Mouse (Mus musculus): ENCODE data around the gene Timm8a1. TPM values are rescaled to one million over a fixed set of nuclear protein-coding genes. Genes with fewer than 3 reads are reported as not detected.
"Not testable (repeated sequence)": the region's sequence is repeated elsewhere in the genome, so short reads cannot be mapped to it uniquely, and the experiment has no call there.

Timm8a1 gene
- total and polyA plus RNA-seq, 2 experiments from 2014 or later, result 13.1 to 74.5 TPM

- H3K27ac ChIP-seq (ENCODE audit: low read depth), result peak overlapping the region; percentile 83
- WGBS, result 21% methylated on average over 6 of the region's 6 CpGs
- ATAC-seq (ENCODE audit: insufficient read depth, low read depth), result no peak
Observed at GRCm38 (mm10) chrX:134541955-134542308, 267 bp upstream of the Timm8a1 start.

DNA sequence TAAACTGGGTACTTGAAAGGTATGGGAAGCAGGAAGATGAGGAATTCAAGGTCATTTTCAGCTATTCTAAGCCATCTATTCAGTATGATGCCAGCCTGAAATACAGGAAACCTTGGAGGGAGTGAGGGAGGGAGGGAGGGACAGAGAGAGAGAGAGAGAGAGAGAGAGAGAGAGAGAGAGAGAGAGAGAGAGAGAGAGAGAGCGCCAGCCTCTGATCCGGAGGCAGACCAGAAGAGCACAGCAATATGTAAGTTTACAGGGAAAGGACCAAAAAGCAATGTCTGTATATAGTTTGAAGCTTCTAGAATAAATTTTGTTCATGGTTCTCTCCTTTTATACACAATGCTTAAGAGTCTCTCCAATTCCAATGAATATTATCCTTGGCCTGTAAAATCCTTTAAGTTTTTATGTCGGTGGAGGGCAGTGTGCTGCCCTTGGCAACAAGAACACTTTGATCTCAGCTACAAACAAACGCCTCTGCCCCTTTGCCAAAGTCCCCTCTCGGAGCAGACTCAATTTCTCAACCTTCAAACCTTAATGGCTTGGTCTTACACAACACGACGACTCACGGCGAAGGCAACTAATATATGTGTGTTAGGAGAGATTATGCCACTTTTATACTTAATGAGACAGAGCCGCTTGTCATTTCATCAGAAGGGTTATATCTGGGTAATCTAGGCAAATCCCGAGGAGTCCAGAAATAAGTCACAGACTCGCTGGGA lies 1.1 kb downstream of the Timm8a1 start:
- Histone ChIP-seq H3K27me3 (ENCODE audit: control insufficient read depth, insufficient read depth, low read length) (no peaks in the 10 kb centered on the region), H3K4me1 (ENCODE audit: control insufficient read depth, insufficient read depth) (no peaks in the 10 kb centered on the region), H3K4me3 (ENCODE audit: low read depth, low read length) (peak overlapping the region; percentile 61), H3K9ac (replicated peaks; ENCODE audit: low read depth, low read length) (peak overlapping the region; percentile 64), H3K4me2 (ENCODE audit: low read depth, low read length) (peak overlapping the region; percentile 69), H3K9me3 (replicated peaks; ENCODE audit: control insufficient read depth, low read length) (no peaks in the 10 kb centered on the region), H3K36me3 (replicated peaks; ENCODE audit: control insufficient read depth, insufficient read depth, low read length) (no peaks in the 10 kb centered on the region), H3K27ac (ENCODE audit: low read depth) (peak overlapping the region; percentile 83)
- DNase-seq (ENCODE audit: low spot score), result peak; percentile 23
- WGBS, result 23% methylated on average over 12 of the region's 12 CpGs
- TF ChIP-seq EP300 (IDR thresholded peaks at IDR 0.05; ENCODE audit: low read depth) (no peak), CTCF (IDR thresholded peaks at IDR 0.05; ENCODE audit: low read depth) (no peak)
- ATAC-seq (ENCODE audit: insufficient read depth, low read depth), result no peak

More at GRCm38 (mm10) chrX:134541955-134542308, 267 bp upstream of the Timm8a1 start:
- Histone ChIP-seq H3K36me3 (replicated peaks; ENCODE audit: control insufficient read depth, insufficient read depth, low read length) (no peaks in the 10 kb centered on the region), H3K9ac (replicated peaks; ENCODE audit: low read depth, low read length) (peak overlapping the region; percentile 64), H3K9me3 (replicated peaks; ENCODE audit: control insufficient read depth, low read length) (no peaks in the 10 kb centered on the region), H3K4me1 (ENCODE audit: control insufficient read depth, insufficient read depth) (no peaks in the 10 kb centered on the region), H3K4me2 (ENCODE audit: low read depth, low read length) (peak overlapping the region; percentile 54), H3K27me3 (ENCODE audit: control insufficient read depth, insufficient read depth, low read length) (no peaks in the 10 kb centered on the region), H3K4me3 (ENCODE audit: low read depth, low read length) (peak overlapping the region; percentile 61)
- TF ChIP-seq EP300 (IDR thresholded peaks at IDR 0.05; ENCODE audit: low read depth) (no peak), CTCF (IDR thresholded peaks at IDR 0.05; ENCODE audit: low read depth) (no peak)
- no peak for DNase-seq (ENCODE audit: low spot score)

- not testable (repeated sequence) for H3K9me3 ChIP-seq (replicated peaks; ENCODE audit: control insufficient read depth, low read length); H3K27ac ChIP-seq (ENCODE audit: low read depth); H3K27me3 ChIP-seq (ENCODE audit: control insufficient read depth, insufficient read depth, low read length); H3K4me1 ChIP-seq (ENCODE audit: control insufficient read depth, insufficient read depth); H3K36me3 ChIP-seq (replicated peaks; ENCODE audit: control insufficient read depth, insufficient read depth, low read length); H3K9ac ChIP-seq (replicated peaks; ENCODE audit: low read depth, low read length); H3K4me3 ChIP-seq (ENCODE audit: low read depth, low read length); ATAC-seq (ENCODE audit: insufficient read depth, low read depth)
- WGBS, result 84% methylated on average over 10 of the region's 10 CpGs
- peak; percentile 9 for DNase-seq (ENCODE audit: low spot score)
- TF ChIP-seq CTCF (IDR thresholded peaks at IDR 0.05; ENCODE audit: low read depth), result peak; percentile 9; the same call in 1 of the 2 replicates
- H3K4me2 ChIP-seq (ENCODE audit: low read depth, low read length), result peak overlapping the region; percentile 69; the same call in 1 of the 2 replicates
Observed at GRCm38 (mm10) chrX:134539795-134540194, 1.9 kb downstream of the Timm8a1 start.

- no peaks in the 10 kb centered on the region for H3K36me3 ChIP-seq (replicated peaks; ENCODE audit: control insufficient read depth, insufficient read depth, low read length)
- DNase-seq (ENCODE audit: low spot score), result no peak
- H3K27ac ChIP-seq (ENCODE audit: low read depth), result no peak overlapping the region
- no peak overlapping the region for H3K4me2 ChIP-seq (ENCODE audit: low read depth, low read length)
- ATAC-seq (ENCODE audit: insufficient read depth, low read depth), result no peak
- no peaks in the 10 kb centered on the region for H3K27me3 ChIP-seq (ENCODE audit: control insufficient read depth, insufficient read depth, low read length)
- no peaks in the 10 kb centered on the region for H3K4me1 ChIP-seq (ENCODE audit: control insufficient read depth, insufficient read depth)
- TF ChIP-seq CTCF (IDR thresholded peaks at IDR 0.05; ENCODE audit: low read depth), result no peak
- no peak for TF ChIP-seq EP300 (IDR thresholded peaks at IDR 0.05; ENCODE audit: low read depth)
- WGBS, result 74% methylated on average over 2 of the region's 2 CpGs
- H3K9me3 ChIP-seq (replicated peaks; ENCODE audit: control insufficient read depth, low read length), result no peaks in the 10 kb centered on the region
- H3K4me3 ChIP-seq (ENCODE audit: low read depth, low read length), result no peak overlapping the region
- H3K9ac ChIP-seq (replicated peaks; ENCODE audit: low read depth, low read length), result no peak overlapping the region
Observed at GRCm38 (mm10) chrX:134533346-134533745, 8.3 kb downstream of the Timm8a1 start.

- H3K27me3 ChIP-seq (ENCODE audit: control insufficient read depth, insufficient read depth, low read length), result no peaks in the 10 kb centered on the region
- DNase-seq (ENCODE audit: low spot score) (no peak), ATAC-seq (ENCODE audit: insufficient read depth, low read depth) (no peak)
- no peak overlapping the region for H3K4me2 ChIP-seq (ENCODE audit: low read depth, low read length)
- H3K9me3 ChIP-seq (replicated peaks; ENCODE audit: control insufficient read depth, low read length), result no peaks in the 10 kb centered on the region
- WGBS, result 66% methylated on average over 4 of the region's 4 CpGs
- H3K27ac ChIP-seq (ENCODE audit: low read depth), result no peak overlapping the region
- no peak overlapping the region for H3K4me3 ChIP-seq (ENCODE audit: low read depth, low read length)
- H3K9ac ChIP-seq (replicated peaks; ENCODE audit: low read depth, low read length), result no peak overlapping the region
- no peaks in the 10 kb centered on the region for H3K4me1 ChIP-seq (ENCODE audit: control insufficient read depth, insufficient read depth)
- TF ChIP-seq EP300 (IDR thresholded peaks at IDR 0.05; ENCODE audit: low read depth) (no peak), CTCF (IDR thresholded peaks at IDR 0.05; ENCODE audit: low read depth) (no peak)
- H3K36me3 ChIP-seq (replicated peaks; ENCODE audit: control insufficient read depth, insufficient read depth, low read length), result no peaks in the 10 kb centered on the region
Observed at GRCm38 (mm10) chrX:134525260-134525659, 16.4 kb downstream of the Timm8a1 start.

- DNase-seq (ENCODE audit: low spot score), result no peak
- no peak for ATAC-seq (ENCODE audit: insufficient read depth, low read depth)
- Histone ChIP-seq H3K36me3 (replicated peaks; ENCODE audit: control insufficient read depth, insufficient read depth, low read length) (no peaks in the 10 kb centered on the region), H3K4me3 (ENCODE audit: low read depth, low read length) (no peak overlapping the region), H3K27ac (ENCODE audit: low read depth) (no peak overlapping the region), H3K27me3 (ENCODE audit: control insufficient read depth, insufficient read depth, low read length) (no peaks in the 10 kb centered on the region), H3K9ac (replicated peaks; ENCODE audit: low read depth, low read length) (no peak overlapping the region), H3K4me1 (ENCODE audit: control insufficient read depth, insufficient read depth) (no peaks in the 10 kb centered on the region), H3K4me2 (ENCODE audit: low read depth, low read length) (no peak overlapping the region), H3K9me3 (replicated peaks; ENCODE audit: control insufficient read depth, low read length) (no peaks in the 10 kb centered on the region)
- 67% methylated on average over 4 of the region's 4 CpGs for WGBS
- TF ChIP-seq EP300 (IDR thresholded peaks at IDR 0.05; ENCODE audit: low read depth), result no peak
- no peak for TF ChIP-seq CTCF (IDR thresholded peaks at IDR 0.05; ENCODE audit: low read depth)
Observed at GRCm38 (mm10) chrX:134523772-134524171, 17.9 kb downstream of the Timm8a1 start.
